Mouse (Mus musculus) embryo, embryonic 10.5 days (tissue): Measurements from ENCODE around the gene Cul9.
A peak's percentile ranks its signal among the peaks of the same experiment; 100 is the strongest.

ENCODE experiments used
- DNase-seq: peaks from one replicate; pipeline ENCODE4 v3.0.0-alpha.2; 2015; ENCODE audit warnings: low spot score

Cul9 gene

DNA sequence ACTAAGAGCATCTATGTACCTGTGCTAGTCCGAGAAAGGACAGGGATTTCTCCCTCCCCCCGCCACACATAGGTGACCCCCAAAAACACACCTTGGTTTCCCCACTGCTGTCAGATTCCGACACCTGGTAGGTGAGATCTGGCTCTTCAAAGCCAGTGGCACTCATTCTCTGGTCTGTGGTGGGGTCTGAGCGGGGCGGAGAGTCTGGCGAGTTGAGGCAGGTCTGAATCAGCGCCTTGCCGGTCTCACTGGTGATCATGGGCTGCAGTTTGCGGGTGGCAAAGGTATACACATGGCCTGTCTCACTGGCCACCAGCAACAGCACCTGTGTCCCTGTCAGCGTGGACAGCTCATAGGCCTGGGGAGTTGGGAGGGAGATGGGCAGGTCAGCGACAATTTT lies 7.3 kb upstream of the Cul9 start:
- DNase-seq: no peak

DNA sequence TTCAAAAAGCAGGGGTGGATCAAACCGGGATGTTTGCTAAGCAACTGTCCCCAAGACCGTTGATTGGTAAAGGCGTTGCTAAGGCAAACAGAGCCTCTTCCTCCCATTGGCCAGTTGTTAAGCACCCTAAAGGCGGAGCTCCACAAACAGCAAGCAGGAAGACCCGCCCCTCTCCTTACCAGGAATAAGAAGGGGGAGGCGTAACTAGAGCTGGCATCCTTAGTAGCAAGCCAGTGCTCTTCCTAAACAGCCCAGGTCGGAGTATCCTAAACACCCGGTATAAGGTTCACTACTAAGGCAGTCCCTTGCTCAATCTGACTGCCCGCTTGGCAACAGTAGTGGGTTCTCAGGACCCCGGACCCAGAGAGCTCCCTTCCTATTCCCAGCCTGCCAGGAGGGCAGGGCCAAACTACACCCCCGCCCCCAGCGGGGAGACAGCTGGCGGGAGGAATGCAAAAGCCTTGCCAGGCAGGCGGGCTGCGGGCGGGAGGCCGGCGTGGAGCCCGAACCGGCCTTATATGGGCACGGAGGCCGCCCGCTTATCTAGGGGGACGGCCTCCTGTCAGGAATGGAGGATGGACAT lies 6.7 kb upstream of the Cul9 start:
- DNase-seq: peak; percentile 97

DNA sequence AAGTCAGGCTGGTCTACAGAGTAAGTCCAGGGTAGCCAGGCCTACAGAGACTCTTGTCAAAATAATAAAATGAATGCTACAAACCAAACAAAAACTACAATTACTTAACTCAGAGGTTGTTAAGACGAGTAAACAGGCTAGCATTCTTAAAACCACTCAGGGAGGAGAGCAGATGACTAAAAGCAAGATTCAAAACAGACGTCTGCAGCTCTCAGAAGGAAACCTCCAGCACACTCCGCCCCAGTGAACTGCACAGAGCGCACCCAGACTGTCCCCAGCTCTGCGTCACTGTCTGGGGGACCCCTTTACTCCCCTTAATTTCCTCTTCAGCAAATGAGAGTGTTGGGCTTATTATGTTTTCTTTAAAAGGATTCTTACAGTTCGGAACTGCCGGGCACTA lies 6.0 kb upstream of the Cul9 start:
- DNase-seq: no peak

DNA sequence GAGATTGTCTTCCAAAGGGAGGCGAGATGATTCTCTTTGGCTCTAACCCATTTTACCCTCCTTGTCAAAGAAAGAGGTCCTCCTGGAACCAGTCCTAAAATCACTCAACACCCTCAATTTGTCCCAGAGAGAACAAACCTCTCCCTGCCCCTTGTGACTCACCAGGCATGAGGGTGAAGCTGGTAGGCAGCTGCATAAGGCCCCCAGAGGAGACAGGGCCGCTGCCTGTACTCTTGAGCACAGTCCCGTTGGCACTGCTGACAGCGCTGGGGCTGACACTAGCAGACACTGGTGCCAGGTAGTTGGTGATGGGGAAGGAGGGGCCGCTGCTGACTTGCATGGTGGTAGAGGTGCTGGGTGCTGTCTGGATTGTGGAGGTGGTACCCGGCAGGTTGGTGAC lies 5.2 kb upstream of the Cul9 start:
- no peak for DNase-seq

DNA sequence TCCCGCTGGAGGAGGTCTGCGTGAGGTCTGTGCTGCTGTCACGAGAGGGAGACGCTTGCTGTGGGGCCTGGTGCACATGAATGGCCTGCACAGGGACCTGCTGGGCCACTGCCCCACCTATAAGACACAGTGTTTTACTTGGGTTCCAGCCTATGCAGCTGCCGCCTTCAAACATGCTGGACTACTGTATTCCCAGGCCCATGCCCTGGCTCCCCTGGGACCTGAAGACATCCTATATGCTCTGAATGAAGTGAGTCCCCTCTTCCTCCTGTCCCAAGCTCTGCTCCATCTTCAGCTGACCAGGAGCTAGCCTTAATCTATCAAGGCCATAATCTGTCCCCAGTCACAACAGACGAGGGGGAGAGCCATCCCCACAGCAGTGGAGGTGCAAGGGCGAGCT lies 4.7 kb upstream of the Cul9 start:
- no peak for DNase-seq

DNA sequence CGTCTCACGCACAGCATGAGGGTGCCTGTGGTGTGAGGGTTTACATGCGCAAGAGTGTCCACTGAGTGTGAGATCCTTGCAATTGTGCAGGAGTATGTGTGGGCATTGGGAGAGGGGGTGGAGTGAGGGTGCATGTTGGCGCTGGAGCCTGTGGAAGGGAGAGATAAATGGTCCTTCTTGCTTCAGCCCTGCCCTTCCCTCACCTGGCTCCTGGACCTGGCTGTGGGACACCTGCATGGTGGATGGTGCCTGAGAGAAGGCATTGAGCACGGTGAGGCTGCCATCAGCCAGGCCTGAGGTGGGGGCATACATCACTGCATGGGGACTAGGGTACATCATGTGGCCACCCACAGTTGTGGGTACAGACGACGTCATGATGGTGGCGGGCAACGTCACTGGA lies 3.5 kb upstream of the Cul9 start:
- DNase-seq: no peak

DNA sequence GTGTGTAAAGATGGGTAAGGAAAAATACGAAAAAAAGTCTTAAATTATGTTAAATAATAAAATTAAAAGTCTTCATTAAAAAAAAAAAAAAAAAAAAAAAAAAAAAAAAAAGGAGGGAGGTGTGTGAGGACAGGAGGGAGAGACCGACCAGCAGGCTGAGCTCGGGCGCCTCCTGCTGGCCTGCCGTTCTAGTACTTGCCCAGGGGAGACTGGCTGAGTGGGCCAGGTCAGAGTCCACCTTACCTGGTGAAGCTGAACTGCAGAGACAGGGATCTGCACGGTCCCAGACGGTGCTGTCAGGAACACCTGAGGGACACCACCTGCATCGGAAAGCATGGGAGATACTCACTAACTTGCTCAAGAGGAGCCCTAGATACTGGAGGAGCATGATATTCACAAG lies 3.0 kb upstream of the Cul9 start:
- peak; percentile 76 for DNase-seq

DNA sequence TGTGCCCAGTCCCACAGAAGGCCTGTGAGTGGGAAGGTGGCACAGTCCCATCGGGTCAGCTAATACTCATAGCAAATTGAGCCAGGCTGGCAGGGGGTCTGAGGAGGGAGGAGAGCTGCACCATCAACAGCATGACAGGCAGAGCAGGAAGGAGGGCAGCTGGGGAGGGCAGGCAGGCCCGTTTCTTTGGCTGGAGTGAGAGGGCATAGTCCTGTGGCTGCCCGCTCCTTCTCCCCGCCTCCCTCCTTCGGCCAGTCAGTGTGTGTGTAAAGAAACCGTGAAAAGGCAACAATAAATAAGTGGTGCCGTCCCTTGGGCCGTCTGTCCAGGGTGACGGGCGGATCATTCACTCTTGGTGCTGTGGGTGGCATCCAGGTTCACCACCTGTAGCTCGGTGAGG lies 2.6 kb upstream of the Cul9 start:
- DNase-seq: no peak

DNA sequence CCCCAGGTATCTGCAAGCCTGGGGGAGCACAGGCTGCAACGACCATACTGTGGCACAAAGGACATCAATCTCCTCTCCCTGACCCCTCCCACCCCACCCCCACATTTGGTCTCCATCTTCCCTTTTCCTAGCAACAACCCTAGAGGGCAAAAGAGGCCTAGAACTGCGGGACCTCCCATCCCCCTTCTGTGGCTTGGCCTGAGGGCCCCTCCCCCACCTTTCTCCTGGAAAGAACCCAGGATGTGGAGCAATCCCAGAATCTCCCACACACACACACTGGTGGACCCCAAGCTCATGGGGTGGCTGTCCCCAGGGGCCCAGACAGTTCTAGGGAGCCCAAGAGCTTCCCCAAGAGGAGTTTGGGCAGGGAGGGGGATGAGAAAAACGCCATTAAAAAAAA lies 1.7 kb upstream of the Cul9 start:
- DNase-seq: peak; percentile 22

DNA sequence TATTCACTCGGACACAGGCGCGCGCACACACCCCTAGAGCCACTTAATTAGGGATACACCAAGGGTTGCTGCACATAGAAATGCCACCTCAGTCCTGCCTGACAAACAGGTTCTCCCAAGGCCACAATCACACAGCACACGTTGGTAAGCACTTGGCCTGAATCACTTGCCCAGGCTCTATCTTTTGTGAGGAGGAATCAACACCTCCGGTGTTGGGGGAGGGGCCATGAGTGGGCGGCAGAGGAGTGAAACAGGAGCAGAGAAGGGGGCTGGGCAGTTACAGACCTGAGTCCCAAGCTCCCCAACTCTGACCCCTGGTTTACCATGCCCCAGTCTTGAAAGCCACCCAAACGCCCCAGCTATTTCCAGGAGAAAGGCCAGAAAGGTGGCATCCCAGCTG lies 807 bp upstream of the Cul9 start:
- DNase-seq: peak; percentile 34

DNA sequence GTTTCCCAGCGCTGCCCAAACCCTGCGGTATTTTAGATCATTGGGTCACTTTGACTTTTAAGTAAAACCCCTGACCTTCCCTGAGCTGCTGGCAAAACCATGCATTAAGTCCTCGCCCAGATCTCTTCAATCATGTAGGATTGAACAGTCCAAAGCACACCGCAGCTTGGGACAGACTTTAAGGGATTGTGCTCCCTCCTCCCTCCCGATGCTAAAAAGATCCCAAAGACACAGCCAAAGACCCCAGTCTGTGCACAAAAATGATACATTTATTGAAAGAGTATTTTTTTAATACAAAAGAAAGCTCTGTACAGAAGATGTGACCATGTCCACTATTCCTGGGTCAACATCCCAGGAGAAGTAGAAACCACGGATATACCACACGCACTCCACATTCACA lies 403 bp upstream of the Cul9 start:
- no peak for DNase-seq

DNA sequence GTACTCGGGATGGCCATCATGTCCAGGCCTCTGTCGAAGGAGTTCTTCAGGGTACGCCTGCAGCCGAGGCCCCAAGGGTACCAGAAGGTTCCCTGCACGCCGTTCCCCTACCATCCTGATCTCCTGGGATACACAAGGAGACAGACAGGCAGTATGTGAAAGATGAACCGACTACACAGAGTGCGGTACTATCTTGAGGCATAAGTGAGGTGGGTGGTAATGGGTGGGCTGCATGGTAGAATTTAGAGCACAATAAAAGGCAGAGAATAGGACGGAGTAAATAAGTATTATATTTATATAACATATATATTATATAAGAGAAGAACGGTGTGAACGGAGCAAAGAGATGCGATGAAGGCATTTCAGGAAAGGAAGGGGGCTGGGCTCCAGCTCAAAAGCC lies 2.5 kb downstream of the Cul9 start:
- no peak for DNase-seq

DNA sequence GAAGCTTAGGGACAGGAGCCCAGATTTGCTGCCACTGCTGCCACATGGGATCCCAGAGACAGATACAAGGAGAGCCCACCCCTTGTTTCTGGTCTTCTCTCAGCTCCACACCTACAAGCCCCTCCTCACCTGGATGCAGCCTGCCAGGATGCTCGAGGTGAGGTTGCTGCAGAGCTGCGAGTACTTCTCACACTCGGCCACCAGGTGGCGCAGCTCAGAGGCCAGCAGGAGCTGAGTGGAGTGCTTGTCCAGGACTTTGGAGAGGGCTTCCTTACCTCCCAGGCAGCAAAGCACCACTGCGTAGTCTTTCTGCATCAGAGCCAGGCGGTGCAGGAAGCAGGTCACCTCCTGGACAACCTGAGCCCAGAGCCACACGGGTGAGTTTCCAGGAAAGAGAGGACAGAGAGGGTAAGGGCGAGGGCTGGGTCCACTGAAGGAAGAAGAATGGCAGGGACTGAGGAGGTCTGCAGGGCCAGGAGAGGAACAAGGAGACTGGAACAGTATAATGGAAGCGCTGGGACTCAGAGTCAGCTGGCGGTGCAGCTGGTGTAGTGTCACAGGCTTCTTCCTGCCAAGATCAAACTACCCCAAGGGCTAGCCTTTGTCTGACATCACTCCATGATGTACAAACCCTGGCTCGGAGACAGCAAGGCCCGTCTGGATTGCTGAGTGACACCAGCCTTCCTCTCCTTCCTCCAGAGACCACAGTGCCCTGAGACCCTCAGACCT lies 20.4 kb downstream of the Cul9 start:
- peak; percentile 84 for DNase-seq

DNA sequence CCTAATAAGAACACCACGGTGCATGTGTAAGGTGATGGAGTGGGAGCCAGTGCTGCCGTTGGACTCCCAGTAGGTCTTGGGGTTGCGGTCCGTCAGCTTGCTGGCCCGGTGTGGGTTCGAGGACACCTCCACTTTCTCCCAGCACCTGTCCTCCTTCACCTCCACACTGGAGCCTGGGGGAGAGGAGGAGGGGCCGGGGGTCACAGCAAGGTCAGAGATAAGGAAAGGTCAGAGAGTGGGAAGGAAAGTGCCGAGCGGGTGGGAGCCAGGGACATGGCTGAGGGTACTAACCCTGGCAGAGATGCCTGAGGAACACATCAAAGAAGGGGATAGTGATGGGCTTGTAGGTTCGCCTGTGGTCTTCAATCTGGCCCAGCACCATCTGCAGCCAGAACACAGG lies 21.1 kb downstream of the Cul9 start:
- DNase-seq: no peak

DNA sequence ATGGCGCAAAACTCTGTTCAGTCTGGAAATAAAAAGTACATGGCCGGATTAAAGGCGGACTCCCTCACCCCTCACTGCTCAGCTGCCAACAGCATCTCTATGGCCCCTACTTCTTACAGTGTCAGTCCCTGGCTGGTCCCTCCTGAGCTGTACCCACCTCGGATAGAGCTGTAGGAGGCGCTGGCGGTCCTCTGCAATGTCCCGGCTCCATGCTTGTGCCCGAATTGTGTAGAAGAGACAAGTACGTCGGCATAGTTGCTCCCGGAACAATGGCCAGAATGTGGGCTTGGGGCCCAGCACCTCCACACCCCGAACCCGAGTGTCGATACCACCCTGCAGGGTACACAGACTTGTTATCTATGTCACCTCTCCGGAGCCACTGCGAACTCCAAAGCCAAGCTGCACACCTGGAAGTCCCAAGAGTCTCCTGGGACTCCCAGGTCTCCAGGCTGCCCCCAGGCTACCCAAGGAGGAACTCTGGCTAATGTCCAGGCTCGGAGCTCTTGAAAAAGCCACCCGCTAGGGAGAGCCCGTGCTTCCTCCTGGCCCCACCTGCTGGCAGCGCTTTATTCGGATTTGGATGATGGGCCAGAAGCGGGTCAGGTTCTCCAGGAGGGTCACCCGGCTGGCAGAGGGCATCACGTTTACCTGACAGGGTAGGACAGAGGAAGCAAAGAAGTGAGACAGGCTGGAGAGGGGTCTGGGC lies 24.1 kb downstream of the Cul9 start:
- peak; percentile 57 for DNase-seq

DNA sequence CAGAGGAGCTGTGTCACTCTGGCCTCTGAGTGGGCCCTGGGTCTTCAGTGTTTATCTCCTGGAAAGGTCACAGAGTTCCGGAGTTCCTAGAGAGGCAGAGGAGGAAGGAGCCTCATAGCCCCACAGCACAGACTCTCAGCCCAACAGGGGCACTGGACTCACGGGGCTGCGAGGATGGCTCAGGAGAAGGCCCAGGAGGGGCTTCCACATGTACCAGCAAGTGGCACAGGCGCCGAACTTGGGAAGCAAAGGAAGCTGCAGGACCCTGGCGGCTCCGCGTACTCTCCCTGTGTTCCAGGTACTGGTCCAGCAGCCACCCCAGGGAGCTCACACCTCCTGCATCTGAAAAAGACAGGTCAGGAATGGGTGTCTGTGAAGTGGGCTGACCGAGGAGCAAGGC lies 25.0 kb downstream of the Cul9 start:
- DNase-seq: no peak

DNA sequence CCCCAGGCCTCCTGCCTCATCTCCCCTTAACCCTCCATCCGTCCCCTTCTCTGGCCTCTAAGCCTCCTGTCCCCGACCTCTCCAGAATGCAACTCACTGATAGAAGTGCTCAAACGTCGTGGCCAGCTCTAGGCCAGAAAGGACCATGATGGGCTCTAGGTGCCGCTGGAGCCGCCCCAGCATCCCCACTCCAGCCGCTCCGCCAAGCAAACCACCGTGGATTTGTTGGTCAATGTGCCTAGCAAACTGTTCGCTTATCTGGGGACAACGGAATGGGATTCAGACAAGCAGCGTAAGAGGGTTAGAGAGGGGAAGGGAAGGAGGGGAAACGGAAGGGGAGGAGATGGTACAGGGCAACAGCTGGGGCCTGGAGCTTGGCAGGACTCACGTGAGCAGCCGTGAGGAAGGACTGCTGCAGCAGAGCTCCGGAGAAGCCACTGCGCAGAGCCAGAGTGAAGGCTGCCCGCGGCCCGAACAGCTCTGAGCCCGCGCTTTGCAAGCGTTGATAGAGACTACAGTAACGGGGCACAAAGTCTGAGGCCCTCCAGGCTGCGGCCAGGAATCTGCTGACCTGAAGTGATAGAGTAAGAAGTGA lies 25.7 kb downstream of the Cul9 start:
- peak; percentile 27 for DNase-seq

DNA sequence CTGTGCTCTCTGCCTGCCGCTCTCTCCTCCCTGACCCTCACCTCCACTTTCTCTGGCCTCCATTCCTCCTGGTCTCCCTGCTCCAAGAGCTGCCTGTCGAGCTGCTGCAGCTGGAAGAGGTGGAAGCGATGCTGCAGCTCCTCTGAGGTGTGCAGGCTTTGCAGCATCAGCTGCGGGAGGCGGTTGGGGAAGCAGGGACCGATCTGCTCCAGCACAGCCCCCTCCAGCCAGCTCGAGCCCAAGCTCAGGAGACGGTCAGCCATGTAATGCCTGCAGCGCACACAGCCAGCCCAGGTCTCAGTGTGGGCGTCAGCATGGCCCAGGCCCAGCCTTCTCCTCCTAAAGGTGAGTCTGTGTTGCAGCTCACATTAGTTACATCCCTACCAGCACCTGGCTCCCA lies 26.2 kb downstream of the Cul9 start:
- DNase-seq: no peak

DNA sequence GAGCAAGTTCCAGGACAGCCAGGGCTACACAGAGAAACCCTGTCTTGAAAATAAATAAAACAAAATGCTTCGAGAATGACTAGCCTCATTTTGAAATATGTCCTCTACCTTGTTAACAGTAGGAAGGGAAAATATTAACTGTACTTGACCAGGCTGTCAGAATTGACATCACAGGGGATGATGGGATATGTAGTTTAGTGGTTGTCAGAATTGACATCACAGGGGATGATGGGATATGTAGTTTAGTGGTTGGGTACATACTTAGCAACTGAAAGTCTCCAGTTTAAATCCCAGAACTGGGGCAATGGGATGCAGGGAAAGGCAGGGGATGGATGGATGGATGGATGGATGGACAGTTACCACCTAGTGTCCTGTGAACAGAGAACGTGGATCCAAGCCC lies 32.9 kb downstream of the Cul9 start:
- no peak for DNase-seq

DNA sequence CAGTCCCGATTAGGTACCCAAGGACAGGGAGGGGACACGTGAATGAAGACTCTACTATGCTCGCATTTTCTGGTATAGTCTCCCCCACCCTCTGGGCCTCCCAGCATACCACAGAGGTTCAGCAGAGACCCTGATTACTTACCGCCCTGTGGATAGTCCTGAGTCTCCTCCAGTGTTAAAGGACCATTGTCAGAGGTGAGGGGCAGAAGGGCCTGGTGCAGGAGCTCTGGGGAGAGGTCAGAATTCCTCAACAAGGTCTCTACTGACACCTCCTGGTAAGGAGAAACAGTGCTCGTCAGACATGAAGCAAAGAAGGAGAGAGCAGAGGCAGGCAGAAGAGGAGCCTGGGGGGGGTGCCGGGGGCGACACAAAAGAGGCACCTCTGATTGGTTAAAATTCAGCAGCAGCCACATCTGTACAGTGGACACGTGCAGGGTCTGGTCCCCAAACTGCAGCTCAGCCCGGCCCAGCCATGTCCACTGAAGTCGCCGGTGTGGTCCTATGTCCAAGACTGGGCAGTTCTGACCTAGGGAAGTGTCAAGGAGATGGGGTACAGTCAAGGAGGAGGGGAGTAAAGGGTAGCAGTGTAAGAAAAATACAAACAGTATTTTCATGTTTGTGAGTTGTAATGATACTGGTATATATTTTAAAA lies 35.0 kb downstream of the Cul9 start:
- peak; percentile 74 for DNase-seq

DNA sequence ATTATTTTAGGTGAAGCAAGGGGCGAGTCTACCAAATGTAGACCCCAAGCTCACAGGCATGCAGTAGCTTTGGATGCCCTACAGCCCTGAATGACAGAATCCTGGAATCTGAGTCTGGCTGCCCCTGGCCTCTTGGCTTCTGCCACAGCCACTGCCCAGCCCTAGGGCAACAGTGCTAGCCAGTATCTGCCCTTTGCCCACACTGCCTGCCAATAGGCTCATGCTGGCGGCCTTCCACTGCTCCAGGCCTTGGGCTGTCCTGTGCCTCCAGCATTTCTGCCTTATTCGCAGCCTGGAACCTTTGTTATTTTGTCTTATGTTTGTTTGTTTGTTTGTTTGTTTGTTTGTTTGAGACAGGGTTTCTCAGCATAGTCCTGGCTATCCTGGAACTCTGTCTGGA lies 40.6 kb downstream of the Cul9 start:
- no peak for DNase-seq

DNA sequence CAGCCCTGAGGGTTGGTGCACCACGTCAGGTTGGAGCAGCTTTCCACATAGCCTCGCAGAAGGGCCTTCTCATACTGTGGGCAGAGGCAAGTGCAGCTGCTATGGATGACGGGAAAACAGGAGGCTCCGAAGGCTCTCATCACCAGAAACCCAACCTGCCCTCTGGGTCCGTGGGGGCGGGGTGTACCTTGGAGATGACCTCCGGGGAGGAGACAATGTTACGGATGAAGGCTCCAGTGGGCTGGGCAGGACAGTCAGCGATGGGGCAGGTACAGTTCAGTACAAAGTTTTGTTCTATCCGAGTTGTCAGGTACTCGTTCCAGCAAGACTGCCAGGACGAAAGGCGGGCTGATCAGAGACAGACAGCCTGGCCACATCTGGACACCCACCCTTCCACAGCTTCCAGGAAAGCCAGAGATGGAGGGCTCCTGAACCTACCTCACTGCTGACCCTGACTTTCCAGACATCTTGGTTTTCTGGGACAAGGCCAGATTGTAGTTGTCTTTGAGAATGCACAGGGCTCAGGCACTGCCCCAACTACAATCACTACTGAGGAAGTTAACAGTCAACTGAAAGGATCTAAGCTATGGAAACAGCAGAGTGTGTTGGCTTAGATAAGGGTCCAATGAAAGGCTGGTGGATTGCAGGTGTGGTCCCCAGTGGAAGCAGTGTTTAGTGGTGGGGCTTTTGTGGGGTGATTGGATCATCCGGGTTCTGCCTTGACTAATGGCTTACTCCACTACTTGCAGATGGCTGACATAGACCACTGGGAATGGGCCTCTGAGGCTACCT lies 42.1 kb downstream of the Cul9 start:
- DNase-seq: no peak
